Mouse (Mus musculus): ENCODE data around the gene Rnf167. TPM values are rescaled to one million over a fixed set of nuclear protein-coding genes. Genes with fewer than 3 reads are reported as not detected.

The Rnf167 gene
- polyA plus RNA-seq, 1 experiment from 2014 or later = 111 TPM

- H3K9ac ChIP-seq (replicated peaks) = no peak overlapping the region
- peaks cover 28% of the 10 kb centered on the region for H3K36me3 ChIP-seq
- H3K27ac ChIP-seq = no peak overlapping the region
- ATAC-seq = no peak
- H3K27me3 ChIP-seq = 0 out of 2 replicates have a peak, but pooled peaks cover 3% of the 10 kb centered on the region
- 92% methylated on average over 5 of the region's 5 CpGs for WGBS
- peaks cover 21% of the 10 kb centered on the region for H3K4me1 ChIP-seq (replicated peaks)
- H3K4me2 ChIP-seq (replicated peaks) = no peak overlapping the region
- H3K4me3 ChIP-seq (replicated peaks) = no peak overlapping the region
- no peaks in the 10 kb centered on the region for H3K9me3 ChIP-seq
These were observed 11.5 kb downstream of the Rnf167 start for GRCm38 (mm10) chr11:70658521-70658920.

DNA sequence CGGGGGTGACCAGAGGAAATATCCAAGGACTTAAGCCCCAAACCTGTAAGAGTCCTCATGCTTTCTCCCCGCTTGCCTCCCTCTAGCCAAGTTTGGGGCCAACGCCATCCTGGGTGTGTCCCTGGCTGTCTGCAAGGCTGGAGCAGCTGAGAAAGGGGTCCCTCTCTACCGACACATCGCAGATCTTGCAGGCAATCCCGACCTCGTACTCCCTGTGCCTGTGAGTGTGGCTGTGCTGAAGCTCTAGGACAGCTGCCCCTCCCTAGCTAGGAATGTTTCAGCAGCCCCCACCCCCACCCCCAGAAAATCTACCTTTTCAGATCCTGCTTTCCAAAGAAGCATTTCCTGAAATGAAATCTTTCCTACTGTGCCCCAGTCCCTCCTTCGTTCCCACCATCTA lies 11.9 kb downstream of the Rnf167 start:
- H3K36me3 ChIP-seq = peaks cover 32% of the 10 kb centered on the region
- peaks cover 21% of the 10 kb centered on the region for H3K4me1 ChIP-seq (replicated peaks)
- 79% methylated on average over 8 of the region's 8 CpGs for WGBS
- no peak overlapping the region for H3K4me3 ChIP-seq (replicated peaks)
- no peak overlapping the region for H3K27ac ChIP-seq
- no peaks in the 10 kb centered on the region for H3K9me3 ChIP-seq
- H3K9ac ChIP-seq (replicated peaks) = no peak overlapping the region
- H3K4me2 ChIP-seq (replicated peaks) = no peak overlapping the region
- 0 out of 2 replicates have a peak, but pooled peaks cover 3% of the 10 kb centered on the region for H3K27me3 ChIP-seq
- no peak for ATAC-seq

DNA sequence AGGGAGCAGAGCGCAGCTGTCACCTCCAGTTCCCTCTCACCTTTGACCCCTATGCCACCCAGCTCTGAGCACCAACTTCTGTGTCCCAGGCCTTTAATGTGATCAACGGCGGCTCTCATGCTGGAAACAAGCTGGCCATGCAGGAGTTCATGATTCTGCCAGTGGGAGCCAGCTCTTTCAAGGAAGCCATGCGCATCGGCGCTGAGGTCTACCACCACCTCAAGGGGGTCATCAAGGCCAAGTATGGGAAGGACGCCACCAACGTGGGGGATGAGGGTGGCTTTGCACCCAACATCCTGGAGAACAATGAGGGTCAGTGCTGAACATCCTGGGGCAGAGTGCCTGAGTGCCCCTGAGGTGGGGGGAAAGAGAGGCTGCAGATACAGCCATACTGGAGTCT lies 13.5 kb downstream of the Rnf167 start:
- no peak overlapping the region for H3K27ac ChIP-seq
- no peak overlapping the region for H3K4me2 ChIP-seq (replicated peaks)
- H3K4me3 ChIP-seq (replicated peaks) = no peak overlapping the region
- peaks cover 15% of the 10 kb centered on the region for H3K4me1 ChIP-seq (replicated peaks)
- no peak for ATAC-seq
- no peak overlapping the region for H3K9ac ChIP-seq (replicated peaks)
- 0 out of 2 replicates have a peak, but pooled peaks cover 3% of the 10 kb centered on the region for H3K27me3 ChIP-seq
- WGBS = 86% methylated on average over 8 of the region's 8 CpGs
- H3K36me3 ChIP-seq = peaks cover 47% of the 10 kb centered on the region
- no peaks in the 10 kb centered on the region for H3K9me3 ChIP-seq

- Histone ChIP-seq H3K27ac (no peak overlapping the region), H3K4me2 (replicated peaks) (no peak overlapping the region), H3K36me3 (peaks cover 55% of the 10 kb centered on the region), H3K9ac (replicated peaks) (no peak overlapping the region), H3K27me3 (no peaks in the 10 kb centered on the region), H3K9me3 (no peaks in the 10 kb centered on the region), H3K4me3 (replicated peaks) (no peak overlapping the region), H3K4me1 (replicated peaks) (peaks cover 14% of the 10 kb centered on the region)
- ATAC-seq = no peak
- 85% methylated on average over 8 of the region's 8 CpGs for WGBS
These were observed 16.1 kb downstream of the Rnf167 start for GRCm38 (mm10) chr11:70663101-70663500.

DNA sequence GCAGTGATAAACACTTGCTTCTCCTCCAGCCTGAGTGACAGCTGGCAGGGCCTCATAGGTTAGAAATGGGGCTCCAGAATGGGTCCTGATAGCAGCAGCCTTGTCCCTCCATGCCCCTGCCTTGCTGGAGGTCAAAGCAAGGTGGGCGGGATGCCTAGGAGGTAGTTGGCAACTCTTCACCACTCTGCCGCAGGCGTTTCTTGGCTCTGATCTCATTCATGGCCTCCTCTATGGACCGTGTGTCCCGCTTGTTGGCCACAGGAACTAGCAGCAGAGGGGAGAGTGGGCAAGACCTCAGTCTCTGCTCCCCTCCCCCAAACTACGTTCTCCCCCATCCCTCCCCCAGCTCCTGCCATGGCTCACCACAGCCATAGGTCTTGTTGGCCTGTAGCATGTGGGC lies 16.9 kb downstream of the Rnf167 start:
- no peak for ATAC-seq

GRCm38 (mm10) chr11:70664741-70665140 lies 17.7 kb downstream of the Rnf167 start:
- Histone ChIP-seq H3K9ac (replicated peaks) (no peak overlapping the region), H3K27ac (no peak overlapping the region), H3K4me3 (replicated peaks) (no peak overlapping the region), H3K36me3 (peaks cover 55% of the 10 kb centered on the region), H3K4me1 (replicated peaks) (peaks cover 17% of the 10 kb centered on the region), H3K27me3 (no peaks in the 10 kb centered on the region), H3K9me3 (no peaks in the 10 kb centered on the region), H3K4me2 (replicated peaks) (no peak overlapping the region)
- 92% methylated on average over 9 of the region's 9 CpGs for WGBS
- no peak for ATAC-seq

More for the DNA sequence above, 16.9 kb downstream of the Rnf167 start:
- peaks cover 55% of the 10 kb centered on the region for H3K36me3 ChIP-seq
- H3K4me3 ChIP-seq (replicated peaks) = no peak overlapping the region
- no peak overlapping the region for H3K9ac ChIP-seq (replicated peaks)
- no peak overlapping the region for H3K27ac ChIP-seq
- WGBS = 91% methylated on average over 4 of the region's 6 CpGs
- H3K4me1 ChIP-seq (replicated peaks) = peaks cover 17% of the 10 kb centered on the region
- no peaks in the 10 kb centered on the region for H3K9me3 ChIP-seq
- no peak overlapping the region for H3K4me2 ChIP-seq (replicated peaks)
- H3K27me3 ChIP-seq = no peaks in the 10 kb centered on the region

- no peak for ATAC-seq
- Histone ChIP-seq H3K27me3 (no peaks in the 10 kb centered on the region), H3K9ac (replicated peaks) (no peak overlapping the region), H3K4me2 (replicated peaks) (no peak overlapping the region), H3K9me3 (no peaks in the 10 kb centered on the region), H3K36me3 (peaks cover 52% of the 10 kb centered on the region), H3K27ac (no peak overlapping the region), H3K4me1 (replicated peaks) (peaks cover 35% of the 10 kb centered on the region), H3K4me3 (replicated peaks) (no peak overlapping the region)
- WGBS = 98% methylated on average over 8 of the region's 8 CpGs
These were observed 19.7 kb downstream of the Rnf167 start for GRCm38 (mm10) chr11:70666687-70667086.

DNA sequence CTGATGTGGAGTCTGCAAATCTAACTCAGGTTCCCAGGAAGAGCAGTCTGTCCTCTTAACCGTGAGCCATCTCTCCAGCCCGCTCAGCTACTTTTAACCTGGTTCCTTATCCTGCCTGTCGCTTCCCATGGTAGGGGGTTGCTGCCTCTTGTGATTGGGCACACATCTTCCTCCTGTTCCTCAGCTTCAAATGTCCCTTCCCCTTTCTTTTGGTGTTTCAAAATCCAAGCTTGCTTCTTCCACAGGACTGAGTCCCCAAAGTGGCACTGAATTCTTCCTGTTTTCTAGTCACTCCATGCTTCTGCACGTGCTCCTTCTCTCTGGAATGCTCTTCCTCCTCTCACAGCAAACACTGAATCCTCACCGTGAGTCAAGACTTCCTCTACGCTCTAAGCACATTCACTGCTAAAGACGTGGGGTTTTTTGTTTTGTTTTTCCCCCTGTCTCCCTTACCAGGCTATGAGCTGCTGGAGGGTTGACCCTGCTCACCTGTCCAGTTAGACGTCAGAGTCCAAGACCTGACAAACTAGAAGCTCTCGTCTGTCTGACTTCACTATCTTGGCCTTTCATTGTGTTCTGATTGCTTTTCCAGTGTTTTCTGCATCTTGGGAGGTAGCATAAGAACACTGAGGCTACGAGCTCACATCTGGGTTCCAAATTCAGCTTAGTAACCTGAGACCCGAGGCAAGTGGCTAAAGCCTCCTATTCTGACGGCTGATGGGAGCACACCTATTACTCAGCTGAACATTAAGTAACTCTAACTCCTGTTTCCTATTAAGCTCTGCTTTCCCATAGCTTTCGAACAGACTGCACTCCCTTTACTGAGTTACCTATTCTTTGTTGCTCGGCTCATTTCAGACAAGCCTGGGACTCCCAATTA lies 20.5 kb downstream of the Rnf167 start:
- Histone ChIP-seq H3K9me3 (no peaks in the 10 kb centered on the region), H3K9ac (replicated peaks) (peak overlapping the region; percentile 75), H3K36me3 (peaks cover 51% of the 10 kb centered on the region), H3K4me3 (replicated peaks) (peak overlapping the region; percentile 72), H3K4me1 (replicated peaks) (peaks cover 37% of the 10 kb centered on the region), H3K27me3 (no peaks in the 10 kb centered on the region), H3K27ac (peak overlapping the region; percentile 89; the same call in 1 of the 2 replicates), H3K4me2 (replicated peaks) (peak overlapping the region; percentile 94)
- WGBS = 78% methylated on average over 14 of the region's 14 CpGs
- no peak for ATAC-seq

- Histone ChIP-seq H3K9me3 (no peaks in the 10 kb centered on the region), H3K4me1 (replicated peaks) (peaks cover 37% of the 10 kb centered on the region), H3K9ac (replicated peaks) (peak overlapping the region; percentile 75), H3K4me3 (replicated peaks) (peak overlapping the region; percentile 72), H3K27me3 (no peaks in the 10 kb centered on the region), H3K27ac (peak overlapping the region; percentile 89), H3K4me2 (replicated peaks) (peak overlapping the region; percentile 94), H3K36me3 (peaks cover 43% of the 10 kb centered on the region)
- peak; percentile 46 for ATAC-seq
- WGBS = 2% methylated on average over 15 of the region's 15 CpGs
These were observed 21.3 kb downstream of the Rnf167 start for GRCm38 (mm10) chr11:70668335-70668770.

DNA sequence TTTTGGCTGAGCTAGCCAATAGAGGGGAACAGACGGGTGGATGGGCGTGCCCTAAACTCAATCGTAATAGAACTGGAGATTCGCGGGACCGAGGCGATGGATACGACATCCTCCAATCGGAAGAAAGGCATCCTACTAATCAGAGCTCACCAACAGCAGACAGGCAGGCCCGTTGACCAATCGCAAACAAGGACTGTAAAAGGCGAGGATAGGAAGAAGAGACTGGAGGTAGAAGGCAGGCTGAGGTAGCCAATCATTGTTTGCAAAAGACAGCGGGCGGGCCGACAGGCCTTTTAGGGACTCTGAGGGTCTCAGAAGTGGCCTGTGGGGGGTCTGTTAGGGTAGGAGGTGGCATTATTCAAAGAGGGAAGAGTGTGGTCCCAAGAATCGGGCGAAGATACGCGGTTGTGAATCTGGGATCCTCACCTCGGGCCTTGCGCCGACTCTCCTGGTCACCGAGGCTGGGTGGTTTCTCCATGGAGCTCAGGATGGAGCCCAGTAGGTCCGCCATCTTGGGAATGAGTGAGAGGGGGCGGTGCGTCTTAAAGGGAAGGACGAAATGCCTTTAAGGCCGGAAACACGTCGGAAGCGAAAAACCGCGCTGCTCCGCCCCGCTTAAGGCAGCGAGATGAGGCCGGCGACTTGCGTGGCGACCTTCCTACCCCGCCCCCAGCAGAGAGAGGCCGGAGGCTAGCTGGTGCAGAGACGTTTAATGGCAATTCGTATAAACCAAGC lies 21.9 kb downstream of the Rnf167 start, which contains the start of gene Spag7:
Gene Spag7, minus strand, starts transcription at position 646 of the 735 bp plus-strand sequence.
- under 1% methylated on average over 44 of the region's 44 CpGs for WGBS
- Histone ChIP-seq H3K4me1 (replicated peaks) (peaks cover 37% of the 10 kb centered on the region), H3K36me3 (peaks cover 42% of the 10 kb centered on the region), H3K27ac (peak within 1 kb of the TSS; percentile 98), H3K4me2 (replicated peaks) (peak within 1 kb of the TSS; percentile 94), H3K27me3 (no peaks in the 10 kb centered on the region), H3K9me3 (no peaks in the 10 kb centered on the region), H3K4me3 (replicated peaks) (peak within 1 kb of the TSS; percentile 72), H3K9ac (replicated peaks) (peak within 1 kb of the TSS; percentile 76)
- peak; percentile 97 for ATAC-seq

DNA sequence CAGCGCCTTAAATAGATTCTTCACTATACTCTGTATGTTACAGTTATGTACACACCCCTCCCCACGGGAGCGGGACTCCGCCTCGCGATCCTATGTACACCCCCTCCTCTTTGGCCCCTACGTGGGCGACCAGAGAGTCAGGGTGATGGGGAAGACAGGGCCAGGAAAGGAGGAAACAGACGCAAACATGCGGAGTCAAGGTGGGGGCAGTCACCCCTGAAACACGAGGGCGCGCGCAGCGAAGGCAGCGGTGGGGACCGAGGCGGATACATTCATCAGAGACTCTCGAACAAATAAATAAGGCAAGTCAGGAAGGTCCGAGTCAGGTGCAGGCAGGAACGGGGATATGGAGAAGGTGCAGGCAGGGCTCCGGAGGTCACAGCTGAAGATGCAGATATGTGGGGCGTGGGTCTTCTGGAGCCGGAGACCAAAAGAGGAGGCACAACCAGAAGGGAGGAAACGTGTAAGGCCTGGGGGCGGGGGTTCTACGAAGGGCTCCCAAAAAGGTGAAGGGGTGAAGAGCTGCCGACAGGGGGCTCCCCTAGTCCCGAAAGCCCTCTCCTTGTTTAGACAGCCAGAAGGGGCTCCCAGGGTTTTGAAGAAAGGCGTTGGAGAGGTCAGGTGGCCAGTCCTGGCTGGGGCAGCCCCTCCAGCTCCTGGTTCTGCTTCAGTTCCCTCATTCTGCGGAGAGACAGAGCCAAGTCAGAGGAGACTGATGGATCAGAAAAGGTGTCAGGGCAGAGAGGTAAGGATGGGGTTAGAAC lies 22.7 kb downstream of the Rnf167 start:
- Histone ChIP-seq H3K27me3 (no peaks in the 10 kb centered on the region), H3K4me2 (replicated peaks) (peak overlapping the region; percentile 93), H3K4me3 (replicated peaks) (peak overlapping the region; percentile 72), H3K9me3 (no peaks in the 10 kb centered on the region), H3K36me3 (peaks cover 41% of the 10 kb centered on the region), H3K27ac (peak overlapping the region; percentile 98), H3K4me1 (replicated peaks) (peaks cover 37% of the 10 kb centered on the region), H3K9ac (replicated peaks) (peak overlapping the region; percentile 76)
- under 1% methylated on average over 31 of the region's 31 CpGs for WGBS
- peak; percentile 48 for ATAC-seq
